Mouse (Mus musculus): ENCODE measurements around the gene Gm12216.

Gene Gm12216

GRCm38 (mm10) chr11:53742353-53742752, 116.7 kb downstream of the Gm12216 start:
- no peak for DNase-seq (ENCODE audit: low spot score in 2 of 2)

DNA sequence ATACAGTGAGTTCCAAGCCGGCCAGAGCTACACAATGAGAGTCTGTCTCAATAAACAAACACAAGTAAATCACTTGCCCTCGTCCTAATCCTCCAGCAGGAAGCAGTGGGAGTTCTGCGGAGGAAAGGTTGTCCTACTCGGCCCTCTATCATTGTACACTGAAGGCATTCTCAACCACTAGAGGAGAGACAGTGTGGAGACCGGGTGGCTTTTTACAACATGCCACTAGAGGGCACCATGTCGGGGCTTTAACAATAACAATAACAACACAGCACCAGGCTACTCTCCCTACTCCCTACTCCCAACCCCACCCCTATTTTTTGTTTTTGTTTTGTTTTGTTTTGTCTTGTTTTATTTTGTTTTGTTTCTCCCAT, 121.5 kb downstream of the Gm12216 start:
- peak in 1 of 2 experiments; percentile 46 for DNase-seq (ENCODE audit: low spot score in 2 of 2)

DNA sequence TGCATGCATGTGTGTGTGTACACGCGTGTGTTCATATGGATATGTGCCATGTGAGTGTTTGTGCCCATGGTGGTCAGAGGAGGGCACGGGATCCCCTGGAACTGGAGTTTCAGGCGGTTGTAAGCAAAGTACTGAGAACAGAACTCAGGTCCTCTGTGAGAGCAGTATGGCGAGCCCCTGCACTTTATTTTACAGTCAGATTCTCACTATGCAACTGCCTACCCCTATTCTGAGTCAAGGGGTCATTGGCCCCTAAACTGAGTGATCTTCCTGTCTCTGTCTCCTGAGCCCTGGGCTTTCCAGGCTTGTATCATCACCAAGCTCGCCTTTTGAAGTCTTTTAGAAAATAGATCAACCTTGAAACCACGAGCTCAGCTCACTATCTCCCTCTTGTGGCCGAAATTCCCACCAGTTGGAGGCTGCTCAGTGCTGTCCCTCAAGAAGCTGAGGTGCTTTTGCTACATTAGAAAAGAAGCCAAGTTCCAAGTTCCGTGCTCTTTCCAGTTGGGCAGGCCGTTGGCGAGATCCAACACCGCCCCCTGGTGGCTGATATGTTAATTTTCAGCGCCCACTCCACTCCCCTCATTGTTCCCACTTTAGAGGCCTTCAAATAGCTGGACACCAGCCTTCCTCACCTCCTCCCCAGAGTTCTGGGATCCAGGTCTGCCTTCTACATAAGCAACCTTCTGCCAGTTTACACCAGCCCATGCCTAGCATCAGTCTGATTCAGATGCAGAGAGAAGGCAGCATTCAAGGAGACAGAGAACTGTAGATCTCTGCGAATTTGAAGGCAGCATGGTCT, 122.1 kb downstream of the Gm12216 start:
- peak; percentile 59 to 75 for DNase-seq (ENCODE audit: low spot score in 2 of 2)

- DNase-seq (ENCODE audit: low spot score in 2 of 2) = peak in 1 of 2 experiments; percentile 58
Measured at GRCm38 (mm10) chr11:53735682-53736245, 123.3 kb downstream of the Gm12216 start.

- no peak for DNase-seq (ENCODE audit: low spot score in 2 of 2)
Measured at GRCm38 (mm10) chr11:53734970-53735681, 123.9 kb downstream of the Gm12216 start.

DNA sequence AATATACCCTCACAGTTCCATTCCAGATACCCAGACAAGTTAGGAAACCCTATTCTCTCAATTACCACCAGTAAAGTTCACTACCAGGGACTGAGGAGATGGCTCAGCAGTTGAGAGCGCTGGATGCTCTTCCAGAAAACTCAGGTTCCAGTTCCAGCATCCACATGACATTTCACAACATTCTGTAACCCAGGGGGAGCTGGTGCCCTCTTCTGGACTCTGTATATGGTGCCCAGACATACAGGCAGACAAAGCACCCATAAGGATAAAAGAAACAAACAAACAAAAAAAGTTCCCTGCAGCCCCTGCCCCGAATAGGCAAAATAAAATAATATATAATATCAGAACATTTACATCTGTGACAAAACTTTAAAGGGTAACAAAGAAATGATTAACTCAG, 124.6 kb downstream of the Gm12216 start:
- DNase-seq (ENCODE audit: low spot score in 2 of 2) = no peak

GRCm38 (mm10) chr11:53733824-53734223, 125.2 kb downstream of the Gm12216 start:
- DNase-seq (ENCODE audit: low spot score in 2 of 2) = no peak

Data from cerebellum, postnatal 4 days (tissue).